Mouse (Mus musculus) testis, adult 2 months (tissue): Measurements from ENCODE around the gene Pcx.

ENCODE experiments used
- CTCF ChIP-seq: fragments of 200-500 bp; IDR thresholded peaks from 2 replicates; pipeline ENCODE4 v1.5.1; 2012; ENCODE audit warnings: low read depth, mild to moderate bottlenecking, inconsistent platforms, low read length, moderate library complexity; ENCODE audit not compliant: control insufficient read depth, insufficient read depth, insufficient replicate concordance
- POLR2A ChIP-seq: fragments of 200-500 bp; IDR thresholded peaks from 2 replicates; pipeline ENCODE4 v1.6.1; 2012; ENCODE audit warnings: low read depth, mild to moderate bottlenecking, inconsistent platforms, low read length, moderate library complexity; ENCODE audit not compliant: control insufficient read depth

GRCm38 (mm10) chr19:4589081-4589480 is 78.8 kb downstream of the Pcx start:
- no peak for TF ChIP-seq POLR2A
- peak; percentile 30; the same call in 1 of the 2 replicates for TF ChIP-seq CTCF
